Mouse (Mus musculus) inflammation-experienced regulatory T-cells, adult 6 months (primary cell): Measurements from ENCODE around the gene 1110017D15Rik. TPM values are rescaled to one million over a fixed set of nuclear protein-coding genes. Genes with fewer than 3 reads are reported as not detected.

ENCODE experiments used
- ATAC-seq: one replicate; pipeline ENCODE4 v1.8.0; 2017
- polyA plus RNA-seq, 3 experiments: library from polyadenylated mRNA; unstranded; fragments of 100-300 nt; shearing (Covaris generic); gene quantifications; one replicate each; pipeline ENCODE4 v1.2.1; 2017

1110017D15Rik gene
- polyA plus RNA-seq, 3 experiments from 2014 or later: not detected

DNA sequence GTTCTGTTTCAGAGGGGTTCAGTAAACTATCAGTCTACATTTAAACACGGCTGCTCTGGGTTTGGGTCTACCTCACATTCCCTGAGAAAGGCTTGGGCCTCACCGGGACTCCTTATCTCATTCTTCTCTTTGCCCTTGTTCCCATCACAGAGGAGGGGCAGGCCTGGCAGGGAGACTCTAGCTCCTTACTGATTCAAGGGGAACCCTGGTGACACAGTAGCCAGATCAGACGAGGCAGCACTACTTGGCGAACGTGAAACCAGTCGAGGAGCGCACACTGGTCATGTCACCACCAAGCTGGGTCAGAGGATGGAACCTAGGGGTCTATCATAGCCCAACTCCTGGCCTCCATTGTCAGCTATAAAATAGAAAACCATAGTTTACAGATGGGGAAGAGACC, 9.1 kb downstream of the 1110017D15Rik start:
- ATAC-seq: no peak

DNA sequence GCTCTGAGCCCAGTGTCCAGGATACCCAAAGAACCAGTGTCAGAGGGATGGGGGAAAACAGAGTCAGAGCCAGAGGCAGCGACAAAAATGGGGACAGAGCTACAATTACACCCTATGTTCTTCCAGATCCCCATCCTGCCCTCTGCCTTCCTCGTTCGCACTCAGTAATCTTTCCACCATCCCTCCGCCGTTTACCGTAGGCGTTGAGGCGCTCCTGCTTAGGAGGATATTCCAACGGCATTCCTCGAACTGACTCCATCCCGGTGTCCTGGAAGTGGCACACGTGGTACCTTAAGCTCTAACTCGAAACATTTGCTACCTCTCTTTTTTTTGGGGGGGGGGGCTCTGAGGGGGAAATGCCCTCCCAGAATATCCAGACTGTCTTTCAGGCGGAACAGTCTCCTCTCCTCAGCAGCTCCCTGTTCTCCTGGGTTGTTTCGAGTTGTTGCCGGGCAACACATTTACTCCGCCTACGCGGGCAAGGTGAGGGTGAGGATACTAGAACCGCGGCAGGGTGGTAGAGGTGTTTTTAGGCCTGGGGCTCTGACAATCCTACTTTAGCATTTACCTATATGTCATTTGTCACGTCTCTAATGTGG, 9.7 kb downstream of the 1110017D15Rik start:
- ATAC-seq: no peak

DNA sequence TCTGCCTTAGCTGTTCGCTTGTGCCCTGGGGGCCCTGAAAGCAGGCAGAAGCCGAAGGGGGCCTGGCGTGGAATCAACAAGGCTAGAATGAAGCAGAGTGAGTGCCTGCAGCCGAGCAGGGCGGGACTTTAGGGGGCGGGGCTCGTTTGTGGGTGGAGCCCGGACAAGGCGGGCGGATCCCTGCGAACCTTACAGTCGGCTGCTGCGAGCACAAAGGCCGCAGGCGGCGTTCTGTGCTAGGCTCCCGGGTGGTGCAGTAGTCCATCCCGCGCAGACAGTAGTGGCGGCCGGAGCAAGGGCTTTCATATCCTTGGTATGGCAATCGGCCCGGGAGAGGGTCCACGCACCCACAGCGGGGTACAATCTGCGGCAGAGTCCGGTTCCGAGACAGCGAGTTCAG, 10.2 kb downstream of the 1110017D15Rik start:
- peak; percentile 63 for ATAC-seq

DNA sequence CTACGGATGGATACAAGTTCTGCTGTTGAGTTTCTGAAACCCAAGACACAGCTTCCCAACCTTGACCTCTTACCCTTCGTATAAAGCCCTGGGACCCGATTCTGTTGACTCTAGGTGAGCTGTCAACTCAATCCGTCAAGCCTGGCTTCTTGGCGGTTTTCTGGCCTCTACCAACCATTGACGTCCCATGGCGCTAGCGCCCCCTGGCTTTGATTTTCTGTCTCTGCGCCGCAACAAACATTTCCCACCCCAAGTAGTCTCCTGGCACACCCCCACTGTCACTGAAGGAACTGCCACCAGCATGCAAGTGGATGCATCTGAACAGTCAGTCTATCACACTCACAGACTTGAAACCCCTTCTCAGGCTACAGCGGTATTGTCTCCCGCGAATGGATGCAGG, 11.0 kb downstream of the 1110017D15Rik start:
- ATAC-seq: no peak

DNA sequence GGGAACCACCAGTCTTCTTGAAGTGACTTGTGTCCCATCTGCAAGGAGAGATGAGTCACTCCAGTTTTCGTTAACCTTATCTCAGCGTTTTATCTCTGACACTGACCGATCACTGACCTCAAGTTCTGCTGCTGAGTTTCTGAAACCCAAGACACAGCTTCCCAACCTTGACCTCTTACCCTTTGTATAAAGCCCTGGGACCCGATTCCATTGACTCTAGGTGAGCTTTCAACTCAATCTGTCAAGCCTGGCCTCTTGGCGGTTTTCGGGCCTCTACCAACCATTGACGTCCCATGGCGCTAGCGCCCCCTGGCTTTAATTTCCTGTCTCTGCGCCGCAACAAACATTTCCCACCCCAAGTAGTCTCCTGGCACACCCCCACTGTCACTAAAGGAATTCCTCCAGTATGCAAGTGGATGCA, 12.0 kb downstream of the 1110017D15Rik start:
- no peak for ATAC-seq

DNA sequence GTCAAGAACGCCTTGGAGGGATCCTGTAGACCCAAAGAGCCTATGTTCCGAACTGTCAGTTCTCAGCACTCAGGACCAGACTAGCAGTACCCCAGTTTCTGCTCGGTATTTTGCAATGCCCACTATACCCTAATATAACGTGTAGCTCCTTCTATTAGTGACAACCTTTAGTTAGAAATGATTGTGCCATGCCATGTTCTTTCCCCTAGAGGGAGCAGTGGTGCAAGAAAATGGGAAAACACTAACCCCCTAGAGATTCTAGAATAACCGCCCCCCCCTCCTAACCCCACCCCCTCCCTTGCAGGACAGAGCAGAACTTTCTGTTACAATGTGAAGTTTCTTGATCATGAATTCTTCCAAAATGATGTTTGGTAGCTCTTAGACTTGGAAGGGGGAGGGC, 12.8 kb downstream of the 1110017D15Rik start:
- no peak for ATAC-seq

DNA sequence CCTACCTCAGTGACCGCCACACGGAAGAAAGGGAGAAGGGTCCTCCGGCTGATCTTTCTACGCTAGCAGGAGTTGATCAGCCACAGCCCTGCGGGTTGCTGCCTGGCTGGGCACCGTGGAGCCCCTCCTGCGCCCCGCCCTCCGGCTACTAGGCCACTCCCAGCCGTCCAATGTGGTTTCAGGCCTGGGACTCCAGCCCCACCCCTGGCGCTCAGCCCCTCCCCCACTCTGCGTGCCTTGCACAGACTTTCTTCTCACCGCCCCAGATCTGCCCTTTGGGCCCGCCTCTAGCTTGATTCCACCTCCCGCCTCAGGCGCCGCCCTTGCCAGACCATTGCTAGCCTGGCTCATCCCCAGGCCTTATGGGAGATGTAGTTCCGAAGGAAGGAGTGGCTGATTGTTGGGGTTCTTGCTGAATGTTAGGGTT, 14.1 kb downstream of the 1110017D15Rik start, which contains the start of gene AI464131:
AI464131 (minus strand) TSS at position 91 of the 427 bp plus-strand sequence.
- ATAC-seq: peak; percentile 49

DNA sequence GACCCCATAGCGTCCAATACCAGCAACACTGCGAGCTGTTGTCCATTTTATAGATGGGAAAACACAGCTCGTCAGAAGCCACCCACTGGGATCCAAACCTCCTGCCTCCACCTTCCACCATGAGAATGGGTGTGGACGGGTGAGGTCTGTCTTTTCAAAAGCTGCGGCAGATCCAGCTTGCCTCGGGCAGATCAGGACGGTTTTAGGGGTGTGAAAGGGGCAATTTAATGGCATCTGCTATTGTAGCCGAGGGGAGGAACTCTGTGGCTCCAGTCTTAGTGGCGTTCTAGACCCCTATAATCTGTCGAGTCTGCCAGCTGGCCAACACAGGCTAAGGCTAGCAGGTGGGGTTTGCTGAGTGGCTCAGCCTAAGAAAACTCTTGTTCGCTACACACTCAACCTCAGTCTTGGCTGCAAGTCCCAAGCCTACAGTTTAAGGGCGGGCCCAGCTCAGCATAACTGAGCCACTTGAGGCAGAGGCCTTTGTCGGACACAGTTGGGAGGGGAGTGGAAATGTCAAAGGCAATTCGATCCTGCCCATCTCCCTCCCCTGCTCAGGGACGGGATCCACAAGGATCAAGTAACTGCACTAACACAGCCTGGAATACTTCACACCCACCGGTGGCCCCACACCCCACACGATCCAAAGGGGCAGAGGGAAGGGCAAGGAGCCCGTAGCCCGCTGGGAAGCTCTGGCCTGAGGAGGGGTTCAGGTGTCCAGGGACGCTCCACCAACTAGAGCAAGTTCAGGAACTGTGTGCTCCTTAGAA, 14.8 kb downstream of the 1110017D15Rik start:
- ATAC-seq: no peak

DNA sequence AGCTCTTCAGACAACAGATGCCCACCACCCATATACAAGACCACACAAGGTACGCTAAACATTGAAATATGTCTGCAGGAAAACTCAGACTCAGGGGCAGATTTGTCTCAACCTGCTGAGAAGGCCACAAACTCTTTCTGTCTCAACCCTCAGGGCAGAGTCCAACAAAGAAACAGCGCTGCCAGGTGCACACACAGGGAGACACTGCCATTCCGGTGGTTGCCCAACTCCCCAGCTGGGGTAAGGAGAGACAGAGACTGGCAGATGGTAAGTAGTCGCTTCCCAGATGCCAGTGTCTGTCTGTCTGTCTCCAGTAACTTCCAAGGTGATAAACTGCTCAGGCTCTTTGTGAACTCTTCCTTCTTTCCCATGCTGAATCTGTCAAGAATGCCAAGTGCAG, 16.3 kb downstream of the 1110017D15Rik start:
- no peak for ATAC-seq

DNA sequence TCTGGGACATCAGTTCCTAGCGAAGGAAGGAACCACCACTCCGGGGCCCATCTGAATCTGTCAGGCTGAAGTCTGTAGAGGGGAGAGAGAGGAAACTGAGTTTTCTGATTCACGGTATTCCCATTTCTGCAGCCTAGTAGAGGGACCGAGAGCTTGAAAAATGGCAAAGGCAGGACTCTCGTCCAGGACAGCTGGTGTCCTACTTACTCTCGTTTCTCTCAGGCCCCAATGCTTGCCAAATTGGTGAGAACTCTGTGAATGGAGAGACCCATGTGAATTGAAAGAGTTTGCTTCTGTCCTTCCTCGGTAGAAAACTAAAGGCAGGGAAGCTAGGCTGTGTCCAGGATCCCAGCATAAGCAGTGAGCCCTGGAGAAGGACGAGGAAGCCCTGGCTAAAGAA, 17.5 kb downstream of the 1110017D15Rik start:
- no peak for ATAC-seq

DNA sequence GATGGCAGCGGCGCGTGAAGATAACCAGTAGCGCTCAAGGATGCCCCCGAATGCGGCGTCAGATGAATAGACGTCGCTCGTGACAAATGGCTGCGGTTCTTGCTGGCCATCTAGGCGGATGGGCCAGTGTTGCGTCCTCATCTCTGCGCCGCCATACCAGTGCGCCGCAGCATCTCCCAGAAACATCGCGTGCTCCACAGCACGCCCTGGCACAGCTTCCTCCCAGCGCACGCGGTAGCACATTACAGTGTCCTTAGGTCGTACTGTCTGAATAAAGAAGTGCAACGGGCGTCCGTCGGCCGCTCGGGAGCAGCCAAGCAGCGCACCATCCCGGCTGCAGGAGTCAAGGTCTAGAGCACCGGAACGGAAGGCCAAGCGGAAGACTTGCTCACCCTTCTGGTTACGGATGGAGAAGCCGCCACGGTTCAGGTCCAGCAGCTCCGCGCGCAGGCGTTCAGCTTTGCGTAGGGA, 18.2 kb downstream of the 1110017D15Rik start:
- no peak for ATAC-seq

DNA sequence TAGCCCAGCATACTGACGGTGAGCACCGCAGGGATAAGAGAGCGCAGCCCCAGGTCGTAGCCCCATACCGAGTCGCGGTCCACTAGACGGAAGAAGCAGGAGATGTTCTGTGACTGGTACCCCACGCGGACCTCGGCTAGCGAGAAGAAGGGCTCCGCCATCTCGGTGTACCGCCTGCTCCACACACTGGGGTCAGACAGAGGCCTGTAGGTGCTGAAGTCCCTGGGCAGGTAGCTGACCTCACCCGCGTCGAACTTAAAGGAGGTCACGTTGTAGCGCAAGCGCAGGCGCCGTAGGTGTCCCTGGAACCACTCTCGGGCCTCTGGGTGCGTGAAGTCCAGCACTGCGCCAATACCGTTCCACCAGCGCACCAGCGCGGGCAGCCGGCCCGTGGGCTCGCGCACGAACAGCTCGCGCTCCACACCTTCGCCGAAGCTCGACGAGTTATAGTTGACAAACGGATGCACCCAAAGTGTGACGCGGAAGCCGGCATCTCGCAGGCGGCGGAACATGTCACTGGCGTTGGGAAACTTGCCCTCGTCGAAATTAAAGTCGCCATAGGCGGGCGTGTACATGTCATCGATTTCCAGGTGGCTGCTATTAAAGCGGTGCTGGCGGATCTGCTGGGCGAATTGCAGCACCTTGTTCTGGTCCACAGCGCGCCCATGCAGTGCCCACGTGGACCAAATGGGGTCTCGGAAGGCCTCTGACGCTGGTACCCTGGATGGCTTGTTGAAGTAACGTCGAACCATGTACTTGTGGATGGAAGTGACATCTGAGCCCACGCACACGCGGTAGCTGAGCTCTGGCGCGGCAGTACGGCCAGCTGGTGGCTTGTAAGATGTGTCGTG, 18.9 kb downstream of the 1110017D15Rik start:
- ATAC-seq: no peak

DNA sequence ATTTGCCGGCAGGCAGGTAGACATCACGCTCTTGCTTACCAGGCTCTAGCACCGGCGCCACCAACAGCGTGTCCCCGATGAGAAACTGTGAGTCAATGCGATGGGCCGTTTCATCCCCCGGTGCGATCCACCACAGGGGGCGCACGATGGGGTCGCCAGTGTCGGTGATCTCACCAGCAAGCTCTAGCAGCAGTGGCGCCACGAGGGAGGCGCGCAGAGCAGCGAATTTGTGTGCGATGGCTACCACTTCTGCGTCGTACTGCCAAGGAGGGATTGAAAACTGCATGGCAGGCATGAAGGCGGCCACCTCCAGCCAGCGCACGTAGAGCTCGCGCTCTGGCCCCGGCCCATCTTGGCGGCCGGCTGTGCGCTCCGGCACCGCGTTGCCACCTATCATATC, 19.6 kb downstream of the 1110017D15Rik start:
- no peak for ATAC-seq

DNA sequence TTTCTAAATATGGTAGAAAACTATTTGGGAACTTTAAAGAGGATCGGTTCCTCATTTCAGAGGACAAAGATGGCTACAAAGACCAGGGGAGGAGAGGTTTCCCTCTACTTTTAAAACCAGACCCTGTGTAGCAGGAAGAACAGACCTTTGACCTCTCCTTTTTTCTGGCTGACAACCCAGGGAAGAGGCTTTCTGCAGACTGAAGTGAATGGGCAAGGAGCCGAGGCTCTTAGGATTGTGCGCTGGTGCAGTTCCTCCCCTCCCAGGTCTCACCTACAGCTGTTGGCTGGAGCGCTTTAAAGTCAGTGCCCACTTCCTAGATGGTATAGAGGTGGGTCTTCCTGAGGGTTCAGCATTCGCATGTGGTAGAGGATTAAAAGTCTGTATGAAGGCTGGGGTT, 20.1 kb downstream of the 1110017D15Rik start:
- ATAC-seq: no peak

DNA sequence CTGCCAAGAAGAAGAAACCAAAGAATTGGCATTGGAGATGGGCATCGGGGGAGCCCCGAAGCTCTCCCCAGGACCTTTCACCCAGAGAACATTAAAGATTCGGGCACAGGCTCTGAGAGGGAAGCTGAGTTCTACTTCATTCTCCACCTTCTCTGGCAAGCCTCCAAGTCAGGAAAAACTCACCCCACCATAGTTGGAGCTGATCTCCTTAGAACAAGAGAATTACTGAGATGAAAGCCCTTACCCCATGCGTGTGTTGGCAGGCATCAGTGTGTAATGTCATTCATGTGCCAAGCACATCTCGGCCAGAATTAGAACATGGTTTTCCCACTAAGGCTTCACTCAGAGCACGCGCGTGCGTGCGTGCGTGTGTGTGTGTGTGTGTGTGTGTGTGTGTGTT, 21.3 kb downstream of the 1110017D15Rik start:
- no peak for ATAC-seq

DNA sequence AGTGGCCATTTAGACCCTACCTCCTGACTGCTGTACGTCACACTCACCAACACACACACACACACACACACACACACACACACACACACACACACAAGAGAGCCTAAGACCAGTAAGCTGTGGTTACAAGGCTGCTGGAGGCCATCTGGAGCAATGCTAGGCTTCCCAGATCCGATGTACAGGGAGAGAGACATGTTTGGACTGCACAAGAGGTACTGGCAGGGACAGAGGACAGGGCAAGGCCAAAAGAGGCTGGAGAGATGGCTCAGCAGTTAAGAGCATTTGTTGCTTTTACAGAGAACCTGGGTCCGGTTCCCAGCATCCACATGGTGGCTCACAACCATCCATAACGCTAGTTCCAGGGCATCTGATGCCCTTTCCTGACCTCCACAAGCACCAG, 22.1 kb downstream of the 1110017D15Rik start:
- ATAC-seq: no peak

DNA sequence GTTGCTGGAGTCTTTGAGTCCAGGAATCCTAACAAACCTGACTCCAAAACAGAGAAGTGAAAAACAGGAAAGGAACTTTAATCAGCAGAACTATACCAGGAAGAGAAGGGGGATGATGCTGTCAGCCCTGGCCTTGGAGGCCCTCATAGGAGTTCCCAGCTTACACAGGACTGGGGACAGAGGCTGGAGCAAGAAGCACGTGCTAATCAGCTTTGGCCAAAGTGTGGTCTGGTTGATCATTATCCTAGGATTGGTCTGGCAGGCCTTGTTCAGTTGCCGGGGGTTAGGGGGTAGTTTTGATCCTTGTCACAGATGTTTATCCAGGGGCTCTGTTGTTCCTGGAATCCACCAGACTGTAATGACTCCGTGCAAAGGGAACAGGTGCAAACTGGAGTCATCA, 22.8 kb downstream of the 1110017D15Rik start:
- no peak for ATAC-seq

DNA sequence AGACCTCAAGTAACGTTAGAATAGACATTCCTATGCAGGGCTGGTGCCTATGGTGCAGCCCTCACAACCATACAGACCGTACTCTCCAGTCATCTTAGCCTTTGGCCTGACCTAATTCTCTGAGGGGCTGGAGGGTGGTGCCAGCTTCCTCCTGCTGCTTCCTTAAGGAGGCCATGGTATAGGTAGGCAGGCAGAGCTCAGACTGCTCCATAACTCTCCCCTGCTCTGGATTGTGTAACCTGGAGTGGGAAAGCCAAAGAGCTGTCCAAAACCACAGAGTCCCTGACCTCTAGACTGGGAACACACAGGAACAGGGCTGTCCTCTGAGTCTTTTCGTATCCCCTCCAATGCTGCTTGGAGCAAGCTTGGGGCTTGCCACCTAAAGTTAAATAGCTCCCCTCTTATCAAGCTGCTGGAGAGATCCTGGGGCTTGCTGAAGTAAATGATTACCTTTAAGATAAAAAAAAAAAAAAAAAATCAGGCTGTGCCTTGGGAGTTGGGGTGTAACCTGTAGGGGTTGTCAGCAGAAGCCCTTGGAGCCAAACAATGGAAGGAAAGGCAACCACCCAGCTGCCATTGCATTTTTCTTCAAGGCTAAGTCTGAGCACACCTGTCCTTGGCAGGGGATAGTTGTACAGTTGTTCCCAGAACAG, 23.5 kb downstream of the 1110017D15Rik start:
- ATAC-seq: no peak

DNA sequence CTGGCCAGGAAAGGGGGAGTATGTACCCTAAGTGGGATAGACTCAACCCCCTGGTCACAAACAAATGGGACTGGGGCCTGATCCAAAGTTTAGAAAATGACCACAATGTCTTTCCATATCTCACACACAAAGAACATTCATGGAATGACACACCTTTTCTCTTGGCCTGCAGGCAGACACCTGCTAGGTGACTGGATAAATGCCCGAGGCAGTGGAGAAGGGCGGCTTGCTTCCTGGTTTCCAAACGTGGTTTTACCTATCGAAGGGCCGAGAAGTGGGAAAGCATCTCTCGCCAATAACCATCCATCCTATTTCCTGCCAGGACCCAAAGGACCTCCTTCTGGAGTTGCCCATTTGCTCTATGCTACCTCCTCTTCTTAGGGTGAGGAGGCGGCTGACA, 24.2 kb downstream of the 1110017D15Rik start:
- ATAC-seq: no peak

DNA sequence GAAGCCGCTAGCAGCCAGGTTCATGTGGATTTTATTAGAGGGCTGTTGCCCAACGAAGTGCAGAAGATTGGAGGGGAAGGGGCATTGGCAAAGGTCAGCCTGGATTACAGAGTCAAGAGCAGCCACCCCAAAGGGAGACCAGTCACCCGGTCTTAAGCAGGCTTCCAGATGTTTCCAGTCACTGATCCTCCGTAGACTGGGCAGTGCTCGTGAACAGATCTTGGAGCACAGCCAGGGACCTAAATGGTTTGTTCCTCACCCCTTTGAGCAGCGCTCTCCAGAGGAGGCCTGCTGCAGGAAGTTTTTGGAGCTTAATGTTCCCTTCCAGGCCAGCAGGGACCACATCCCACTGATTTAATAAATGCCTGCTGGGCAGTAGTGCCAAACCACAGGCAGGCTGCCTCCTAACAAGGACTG, 35.5 kb downstream of the 1110017D15Rik start:
- ATAC-seq: no peak

DNA sequence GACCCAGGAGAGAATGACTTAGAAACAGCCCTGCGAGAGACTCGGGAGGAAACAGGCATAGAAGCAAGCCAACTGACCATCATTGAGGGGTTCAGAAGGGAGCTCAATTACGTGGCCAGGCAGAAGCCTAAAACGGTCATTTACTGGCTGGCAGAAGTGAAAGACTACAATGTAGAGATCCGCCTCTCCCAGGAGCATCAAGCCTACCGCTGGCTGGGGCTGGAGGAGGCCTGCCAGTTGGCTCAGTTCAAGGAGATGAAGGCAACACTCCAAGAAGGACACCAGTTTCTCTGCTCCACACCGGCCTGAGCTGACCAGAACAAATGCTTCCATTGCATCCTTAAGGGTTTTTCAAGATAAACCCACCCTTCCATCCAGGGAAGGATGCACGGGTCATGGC, 36.9 kb downstream of the 1110017D15Rik start:
- no peak for ATAC-seq

DNA sequence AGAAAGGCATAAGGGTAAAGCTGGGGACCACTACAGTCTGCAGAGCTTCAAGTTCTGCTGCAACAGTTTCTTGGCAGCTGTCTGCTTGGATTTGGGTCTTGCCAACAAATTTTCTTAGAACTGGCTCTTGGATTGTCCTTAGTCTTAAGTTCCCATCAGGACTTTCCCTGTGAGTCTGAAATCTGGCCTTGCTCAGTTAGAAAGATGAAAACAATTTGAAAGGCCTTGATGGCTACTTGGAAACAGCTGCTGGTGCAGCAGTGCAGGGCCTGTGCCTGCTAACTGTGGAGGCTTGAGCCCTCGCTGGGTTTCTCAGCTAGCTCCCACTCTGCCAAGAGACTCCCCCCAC, 37.7 kb downstream of the 1110017D15Rik start:
- no peak for ATAC-seq
